Mouse (Mus musculus) C2C12 (cell line): ENCODE measurements around the gene Axin1.

Experiments used
- CTCF ChIP-seq: IDR thresholded peaks from one replicate; pipeline ENCODE4 v1.5.1; 2011; ENCODE audit not compliant: control insufficient read depth, insufficient read depth, insufficient read length
- MYOG ChIP-seq: IDR thresholded peaks from one replicate; pipeline ENCODE4 v1.6.1; 2011; ENCODE audit not compliant: control insufficient read depth, insufficient read length; ENCODE audit errors: extremely low read depth
- USF1 ChIP-seq: IDR thresholded peaks from one replicate; pipeline ENCODE4 v1.6.1; 2011; ENCODE audit warnings: low read depth, mild to moderate bottlenecking, control low read depth, moderate library complexity

GRCm38 (mm10) chr17:26188091-26188805 is 49.8 kb downstream of the Axin1 start:
- TF ChIP-seq MYOG (no peak), USF1 (no peak), CTCF (no peak)
